Mouse (Mus musculus) C2C12 (cell line): ENCODE results near the gene 1700029H14Rik. TPM values are rescaled to one million over a fixed set of nuclear protein-coding genes. Genes with fewer than 3 reads are reported as not detected.
A peak's percentile ranks its signal among the peaks of the same experiment; 100 is the strongest.

Source experiments
- H3K27me3 ChIP-seq: one replicate; pipeline ENCODE4 v1.6.1; 2011; ENCODE audit not compliant: control insufficient read depth, insufficient read depth, insufficient read length
- H3K36me3 ChIP-seq: one replicate; pipeline ENCODE4 v1.6.1; 2011; ENCODE audit not compliant: control insufficient read depth, insufficient read depth
- H3K4me3 ChIP-seq: one replicate; pipeline ENCODE4 v1.5.1; 2011; ENCODE audit warnings: mild to moderate bottlenecking, control low read depth; ENCODE audit not compliant: poor library complexity, insufficient read depth, severe bottlenecking
- H3K79me2 ChIP-seq: one replicate; pipeline ENCODE4 v1.6.1; 2011; ENCODE audit not compliant: control insufficient read depth, insufficient read depth
- H3K79me3 ChIP-seq: one replicate; pipeline ENCODE4 v1.6.1; 2011; ENCODE audit warnings: low read depth, control low read depth
- H3ac ChIP-seq: one replicate; pipeline ENCODE3; 2011; ENCODE audit warnings: low read depth; ENCODE audit not compliant: control insufficient read depth, insufficient read length
- CEBPB ChIP-seq: IDR thresholded peaks from one replicate; pipeline ENCODE4 v1.6.1; 2011; ENCODE audit warnings: low read depth, mild to moderate bottlenecking, control low read depth, moderate library complexity
- CTCF ChIP-seq: IDR thresholded peaks from one replicate; pipeline ENCODE4 v1.5.1; 2011; ENCODE audit not compliant: control insufficient read depth, insufficient read depth, insufficient read length
- FOSL1 ChIP-seq: IDR thresholded peaks from one replicate; pipeline ENCODE4 v1.8.0; 2011; ENCODE audit warnings: mild to moderate bottlenecking, low read length; ENCODE audit not compliant: poor library complexity, insufficient read depth, severe bottlenecking
- MAX ChIP-seq: IDR thresholded peaks from one replicate; pipeline ENCODE4 v1.6.1; 2011; ENCODE audit warnings: mild to moderate bottlenecking, control low read depth
- MYOD1 ChIP-seq: IDR thresholded peaks from one replicate; pipeline ENCODE4 v1.6.1; 2011; ENCODE audit warnings: low read depth; ENCODE audit not compliant: control insufficient read depth, insufficient read length
- MYOG ChIP-seq: IDR thresholded peaks from one replicate; pipeline ENCODE4 v1.6.1; 2011; ENCODE audit not compliant: control insufficient read depth, insufficient read length; ENCODE audit errors: extremely low read depth
- USF1 ChIP-seq: IDR thresholded peaks from one replicate; pipeline ENCODE4 v1.6.1; 2011; ENCODE audit warnings: low read depth, mild to moderate bottlenecking, control low read depth, moderate library complexity
- long read RNA-seq, 2 experiments: library from polyadenylated mRNA; unstranded; transcript quantifications; one replicate each; pipeline ENCODE4 v2.0.0; 2019 to 2020
- polyA plus RNA-seq: library from polyadenylated mRNA; unstranded; fragments of >200 nt; fragmentation: generic; extraction: Trizol; gene quantifications from one replicate; pipeline ENCODE4 v1.2.1, GENCODE M21; 2012; ENCODE audit warnings: missing spikeins

Gene 1700029H14Rik
- polyA plus RNA-seq = not detected
- long read RNA-seq, experiment 1 = 0 reads
- long read RNA-seq, experiment 2 = 0 reads

GRCm38 (mm10) chr8:13562118-13562517, at the start of gene 1700029H14Rik:
TSS of gene 1700029H14Rik (minus strand) at chr8:13562461.
- Histone ChIP-seq H3K79me2 (no peaks in the 10 kb centered on the region), H3ac (no peak within 1 kb of the TSS), H3K36me3 (no peaks in the 10 kb centered on the region), H3K79me3 (no peaks in the 10 kb centered on the region), H3K27me3 (no peaks in the 10 kb centered on the region), H3K4me3 (no peak within 1 kb of the TSS)
- TF ChIP-seq FOSL1 (no peak), MAX (no peak), CEBPB (no peak), CTCF (no peak), MYOD1 (no peak), MYOG (no peak), USF1 (no peak)

DNA sequence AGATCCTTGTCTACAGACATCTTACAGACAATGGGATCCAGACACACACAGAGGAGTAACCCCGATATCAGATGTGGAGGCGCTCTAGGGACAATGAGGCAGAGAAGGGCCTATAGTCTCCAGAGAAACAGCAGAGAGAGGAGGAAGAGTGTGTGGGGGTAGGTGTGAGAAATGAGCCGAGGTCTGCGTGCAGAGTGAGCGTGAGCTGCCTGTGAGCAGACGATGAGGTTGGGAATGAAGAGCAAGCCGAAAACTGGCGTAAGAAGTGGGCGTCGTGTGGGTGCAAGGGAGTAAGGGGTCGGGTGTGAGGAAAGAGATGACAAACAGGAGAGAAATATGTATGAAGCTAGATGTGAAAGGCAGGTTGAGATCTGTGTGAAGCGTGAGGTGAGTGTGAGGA, 49.4 kb upstream of the 1700029H14Rik start:
- Histone ChIP-seq H3K27me3 (no peaks in the 10 kb centered on the region), H3K36me3 (peaks cover 52% of the 10 kb centered on the region), H3K79me2 (peaks cover 33% of the 10 kb centered on the region), H3K79me3 (peaks cover 8% of the 10 kb centered on the region), H3ac (no peak overlapping the region), H3K4me3 (no peak overlapping the region)
- TF ChIP-seq MYOG (no peak), MAX (no peak), USF1 (no peak), FOSL1 (no peak), MYOD1 (no peak), CTCF (no peak), CEBPB (no peak)

DNA sequence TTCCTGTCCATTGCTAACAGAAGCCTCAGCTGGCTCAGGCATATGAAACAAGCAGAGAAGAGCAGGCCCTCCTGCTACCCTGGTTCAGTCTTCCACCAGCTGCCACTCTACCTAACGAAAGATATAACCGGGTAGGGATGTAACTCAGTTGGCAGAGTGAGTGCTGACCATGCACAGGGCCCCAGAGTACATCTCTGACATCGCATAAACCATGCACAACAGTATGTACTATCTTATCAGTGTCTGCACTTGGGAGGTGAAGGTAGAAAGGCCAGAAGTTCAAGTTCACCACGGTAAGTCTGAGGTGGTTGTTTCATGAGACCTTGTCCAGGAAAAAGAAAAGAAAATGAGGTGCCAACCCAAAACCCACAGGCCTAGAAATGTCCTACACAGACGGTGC, 47.7 kb upstream of the 1700029H14Rik start:
- H3K4me3 ChIP-seq = no peak overlapping the region
- TF ChIP-seq MAX (no peak), USF1 (no peak), CEBPB (no peak), MYOG (no peak), CTCF (no peak), MYOD1 (no peak), FOSL1 (no peak)
- no peaks in the 10 kb centered on the region for H3K27me3 ChIP-seq
- H3K79me2 ChIP-seq = peaks cover 18% of the 10 kb centered on the region
- peaks cover 5% of the 10 kb centered on the region for H3K79me3 ChIP-seq
- peaks cover 55% of the 10 kb centered on the region for H3K36me3 ChIP-seq
- H3ac ChIP-seq = no peak overlapping the region

- Histone ChIP-seq H3K27me3 (no peaks in the 10 kb centered on the region), H3ac (no peak overlapping the region), H3K79me3 (no peaks in the 10 kb centered on the region), H3K36me3 (peaks cover 58% of the 10 kb centered on the region), H3K79me2 (peaks cover 12% of the 10 kb centered on the region), H3K4me3 (no peak overlapping the region)
- no peak for TF ChIP-seq MYOG
- no peak for TF ChIP-seq CEBPB
- no peak for TF ChIP-seq FOSL1
- TF ChIP-seq CTCF = no peak
- TF ChIP-seq MYOD1 = no peak
Observed at GRCm38 (mm10) chr8:13608946-13609345, 46.7 kb upstream of the 1700029H14Rik start.

GRCm38 (mm10) chr8:13605920-13606480, 43.7 kb upstream of the 1700029H14Rik start:
- Histone ChIP-seq H3K4me3 (no peak overlapping the region), H3K79me3 (no peaks in the 10 kb centered on the region), H3ac (no peak overlapping the region), H3K36me3 (peaks cover 54% of the 10 kb centered on the region), H3K79me2 (no peaks in the 10 kb centered on the region), H3K27me3 (no peaks in the 10 kb centered on the region)
- TF ChIP-seq MYOD1 (no peak), CTCF (no peak), FOSL1 (no peak), MYOG (no peak), MAX (no peak), CEBPB (no peak)

DNA sequence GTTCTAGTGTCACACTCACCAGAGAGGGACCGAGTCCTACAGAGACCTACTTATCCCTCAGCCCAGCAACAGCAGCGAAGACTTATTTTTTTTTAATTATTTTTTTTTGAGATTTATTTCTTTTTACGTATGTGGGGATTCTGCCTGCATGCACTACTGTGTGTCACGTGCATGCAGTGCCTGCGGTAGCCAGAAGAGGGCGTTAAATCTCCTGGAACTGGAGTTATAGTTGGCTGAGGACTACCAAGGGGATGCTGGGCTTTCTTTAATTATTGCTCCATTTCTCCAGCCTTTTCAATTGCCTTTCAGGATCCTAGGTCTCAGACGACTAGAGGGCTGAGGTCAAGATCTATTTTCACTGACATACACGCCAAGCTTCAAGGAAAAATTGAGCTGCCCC, 40.4 kb upstream of the 1700029H14Rik start:
- Histone ChIP-seq H3K4me3 (no peak overlapping the region), H3K27me3 (no peaks in the 10 kb centered on the region), H3K79me3 (no peaks in the 10 kb centered on the region), H3K36me3 (peaks cover 71% of the 10 kb centered on the region), H3K79me2 (no peaks in the 10 kb centered on the region), H3ac (no peak overlapping the region)
- no peak for TF ChIP-seq MYOD1
- TF ChIP-seq MYOG = no peak
- peak; percentile 48 for TF ChIP-seq CTCF
- no peak for TF ChIP-seq CEBPB
- TF ChIP-seq MAX = no peak
- peak; percentile 38 for TF ChIP-seq USF1
- no peak for TF ChIP-seq FOSL1
